Comparison of ENCODE assay signal across 8 mouse cellular contexts in the genomic region with DNA sequence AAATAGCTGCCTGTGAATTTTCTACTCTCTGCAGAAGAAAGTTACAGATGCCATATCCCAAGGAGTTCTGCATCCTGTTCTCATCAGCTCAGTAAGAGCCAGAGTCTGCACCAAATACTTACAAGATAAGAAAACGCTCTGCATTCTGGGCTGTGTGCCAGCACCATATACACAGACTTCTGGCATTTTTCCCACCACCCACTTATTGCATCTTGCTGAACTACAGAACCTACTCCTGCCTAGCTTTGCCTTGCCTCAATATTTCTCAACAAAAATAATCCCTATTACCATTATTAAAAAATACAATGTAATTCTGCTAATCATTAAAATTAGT.
DNase-seq lines count a peak whose midpoint lies in the region; ATAC-seq lines count a peak whose summit lies in the region.

No protein-coding gene starts in this region.

- no peaks in the 10 kb centered on the region for H3K36me3 ChIP-seq in midbrain, embryonic 14.5 days (ENCODE audit: control insufficient read depth, insufficient read depth, low read length)
- no peaks in the 10 kb centered on the region for H3K36me3 ChIP-seq in midbrain, embryonic 15.5 days (replicated peaks)
- H3K36me3 ChIP-seq in limb, embryonic 15.5 days = no peaks in the 10 kb centered on the region

- H3K4me3 ChIP-seq in midbrain, embryonic 14.5 days (replicated peaks; ENCODE audit: low read depth, low read length) = no peak overlapping the region
- no peak overlapping the region for H3K4me3 ChIP-seq in midbrain, embryonic 15.5 days
- H3K4me3 ChIP-seq in limb, embryonic 15.5 days = no peak overlapping the region

- H3K9ac ChIP-seq in midbrain, embryonic 14.5 days (replicated peaks; ENCODE audit: low read length) = no peak overlapping the region
- no peak overlapping the region for H3K9ac ChIP-seq in midbrain, embryonic 15.5 days
- H3K9ac ChIP-seq in limb, embryonic 15.5 days = no peak overlapping the region

- no peaks in the 10 kb centered on the region for H3K4me1 ChIP-seq in midbrain, embryonic 14.5 days (ENCODE audit: control insufficient read depth, insufficient read depth, low read length)
- no peaks in the 10 kb centered on the region for H3K4me1 ChIP-seq in midbrain, embryonic 15.5 days
- H3K4me1 ChIP-seq in limb, embryonic 15.5 days = 0 out of 2 replicates have a peak, but pooled peaks cover 5% of the 10 kb centered on the region

- ATAC-seq in midbrain, embryonic 14.5 days (ENCODE audit: low FRiP score, low TSS enrichment) = no peak
- ATAC-seq in midbrain, embryonic 15.5 days (replicated peaks) = no peak
- no peak for ATAC-seq in limb, embryonic 15.5 days (ENCODE audit: insufficient number of reproducible peaks, low FRiP score, low TSS enrichment, low read depth)
- no peak for ATAC-seq in activated CD4-positive, CD25-positive, alpha-beta regulatory T cell, adult 4 months

- H3K27ac ChIP-seq in midbrain, embryonic 14.5 days (replicated peaks; ENCODE audit: low read depth, low read length) = no peak overlapping the region
- no peak overlapping the region for H3K27ac ChIP-seq in midbrain, embryonic 15.5 days
- peak overlapping the region; percentile 30; the same call in 1 of the 2 replicates for H3K27ac ChIP-seq in limb, embryonic 15.5 days

- 68% methylated on average over 1 of the region's 1 CpGs for whole genome bisulfite sequencing in midbrain, embryonic 14.5 days
- WGBS in midbrain, embryonic 15.5 days = 61% methylated on average over 1 of the region's 1 CpGs
- 10% methylated on average over 1 of the region's 1 CpGs for WGBS in limb, embryonic 15.5 days

- peak; percentile 4 for DNase-seq in embryo, embryonic 11.5 days (ENCODE audit: low read depth, low spot score)
- no peak for DNase-seq in embryo, embryonic 10 days (ENCODE audit: low spot score)
- peak; percentile 13 for DNase-seq in midbrain, embryonic 14.5 days
- no peak for DNase-seq in gastrocnemius, postnatal 25 days
- DNase-seq in B cell, adult 2 months = no peak

- H3K4me2 ChIP-seq in midbrain, embryonic 14.5 days (ENCODE audit: low read length) = no peak overlapping the region
- no peak overlapping the region for H3K4me2 ChIP-seq in midbrain, embryonic 15.5 days
- H3K4me2 ChIP-seq in limb, embryonic 15.5 days = no peak overlapping the region

- no peaks in the 10 kb centered on the region for H3K9me3 ChIP-seq in midbrain, embryonic 14.5 days (ENCODE audit: control insufficient read depth, low read length)
- no peaks in the 10 kb centered on the region for H3K9me3 ChIP-seq in midbrain, embryonic 15.5 days
- H3K9me3 ChIP-seq in limb, embryonic 15.5 days = no peaks in the 10 kb centered on the region

- H3K27me3 ChIP-seq in midbrain, embryonic 14.5 days (ENCODE audit: control insufficient read depth, insufficient read depth, low read length) = no peaks in the 10 kb centered on the region
- H3K27me3 ChIP-seq in midbrain, embryonic 15.5 days (replicated peaks) = no peaks in the 10 kb centered on the region
- no peaks in the 10 kb centered on the region for H3K27me3 ChIP-seq in limb, embryonic 15.5 days

Comparison
In these comparisons a context has a peak if more than half of its experiments do, and no peak if none do; other contexts are left out.
1. DNase-seq: peak in embryo, embryonic 11.5 days (single experiment) and midbrain, embryonic 14.5 days (single experiment); none in embryo, embryonic 10 days (single experiment), gastrocnemius, postnatal 25 days (single experiment) and B cell, adult 2 months (0 of 2).